Mouse (Mus musculus) lung, postnatal 0 days (tissue): ENCODE data around the gene Pam. TPM values are rescaled to one million over a fixed set of nuclear protein-coding genes. Genes with fewer than 3 reads are reported as not detected.

Experiments used
- ATAC-seq: fragments of 200-750 bp; cut with Nextera tagmentation; 2 replicates; pipeline ENCODE4 v1.8.0; 2017; ENCODE audit warnings: moderate library complexity
- DNase-seq: peaks from one replicate; pipeline ENCODE4 v3.0.0-alpha.2; 2016; ENCODE audit warnings: low spot score
- H3K27ac ChIP-seq: fragments of 300-500 bp; sonication (generic); 2 replicates; pipeline ENCODE4 v1.5.1; 2014; ENCODE audit warnings: antibody characterized with exemption, mild to moderate bottlenecking, low read length, mixed read lengths
- H3K27me3 ChIP-seq: fragments of 300-500 bp; sonication (generic); replicated peaks from 2 replicates; pipeline ENCODE4 v1.6.1; 2014; ENCODE audit warnings: low read length, mixed read lengths; ENCODE audit not compliant: insufficient read depth
- H3K36me3 ChIP-seq: fragments of 300-500 bp; sonication (generic); 2 replicates; pipeline ENCODE4 v1.6.1; 2014; ENCODE audit warnings: low read length, mixed read lengths; ENCODE audit not compliant: insufficient read depth
- H3K4me1 ChIP-seq: fragments of 300-500 bp; sonication (generic); 2 replicates; pipeline ENCODE4 v1.6.1; 2014; ENCODE audit warnings: antibody characterized with exemption, low read depth, low read length, mixed read lengths; ENCODE audit not compliant: insufficient read depth
- H3K4me2 ChIP-seq: fragments of 300-500 bp; sonication (generic); replicated peaks from 2 replicates; pipeline ENCODE4 v1.6.1; 2014; ENCODE audit warnings: low read depth, mild to moderate bottlenecking, low read length, moderate library complexity, mixed read lengths
- H3K4me3 ChIP-seq: fragments of 300-500 bp; sonication (generic); 2 replicates; pipeline ENCODE4 v1.5.1; 2014; ENCODE audit warnings: low read depth, low read length
- H3K9ac ChIP-seq: fragments of 300-500 bp; sonication (generic); replicated peaks from 2 replicates; pipeline ENCODE4 v1.6.1; 2014; ENCODE audit warnings: low read depth, mild to moderate bottlenecking
- H3K9me3 ChIP-seq: fragments of 300-500 bp; sonication (generic); 2 replicates; pipeline ENCODE4 v1.6.1; 2016; ENCODE audit warnings: low read length, mixed read lengths
- CTCF ChIP-seq: IDR thresholded peaks from 2 replicates; pipeline ENCODE4 v1.5.1; 2016; ENCODE audit warnings: antibody characterized with exemption, mild to moderate bottlenecking
- EP300 ChIP-seq: IDR thresholded peaks from 2 replicates; pipeline ENCODE4 v1.6.1; 2016; ENCODE audit warnings: antibody characterized with exemption, mild to moderate bottlenecking, control low read depth
- WGBS: fragments of 180-500 bp; shearing (Covaris S2); extraction: QIAGEN DNeasy Blood & Tissue Kit; methylation state at CpG from one replicate; pipeline ENCODE4 v1.1.7; 2014; 5-methylcytosine and 5-hydroxymethylcytosine counted together
- polyA plus RNA-seq: library from polyadenylated mRNA; unstranded; fragments of >200 nt; fragmentation: Nextera tagmentation; extraction: Ambion mirVana; gene quantifications from 2 replicates; pipeline ENCODE4 v1.2.1, GENCODE M21; 2015

Gene Pam
- polyA plus RNA-seq, 1 experiment from 2014 or later, result 90.3 TPM

DNA sequence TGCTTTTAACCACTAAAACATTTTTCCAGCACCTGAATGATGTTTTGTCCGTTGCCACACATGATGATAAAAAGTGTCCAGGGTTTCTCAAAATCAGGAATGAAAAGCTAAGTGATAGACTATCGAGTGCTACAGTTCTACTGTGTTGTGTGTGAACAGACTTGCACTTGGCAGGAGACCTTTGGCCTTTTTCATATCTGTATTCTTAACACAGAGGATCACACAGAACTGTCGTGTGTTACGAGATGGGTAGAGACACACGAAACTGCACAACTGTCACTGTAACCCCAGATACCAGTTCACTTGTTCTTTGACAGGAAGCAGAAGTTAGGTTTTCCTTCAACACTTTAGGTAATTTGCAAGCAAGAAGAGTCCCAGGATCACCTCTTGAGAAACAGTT lies 232.7 kb downstream of the Pam start:
- WGBS, result 72% methylated on average over 5 of the region's 5 CpGs
- no peaks in the 10 kb centered on the region for H3K9me3 ChIP-seq
- H3K27ac ChIP-seq, result no peak overlapping the region

DNA sequence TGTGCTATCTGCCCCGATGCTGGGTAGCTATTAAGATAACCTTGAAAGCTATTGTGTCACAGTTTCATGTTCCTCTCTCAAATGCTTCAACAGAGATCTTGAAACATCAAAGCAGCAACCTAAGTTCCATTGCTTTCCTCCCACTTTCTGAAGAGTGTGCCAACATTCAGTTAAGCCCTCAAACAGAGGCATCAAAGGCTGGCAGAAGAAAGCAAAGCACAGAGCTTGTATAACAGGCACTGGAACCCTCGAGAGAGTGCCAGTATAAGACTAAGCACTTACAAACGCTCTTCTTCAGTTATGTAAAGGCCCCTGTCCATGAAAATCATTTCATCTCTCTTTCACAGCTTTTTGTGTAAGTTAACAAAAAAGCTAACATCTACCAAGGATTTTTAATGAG lies 241.2 kb downstream of the Pam start:
- 39% methylated on average over 3 of the region's 3 CpGs for WGBS
- ATAC-seq (no peak), DNase-seq (no peak)
- Histone ChIP-seq H3K9me3 (no peaks in the 10 kb centered on the region), H3K4me3 (no peak overlapping the region), H3K36me3 (no peaks in the 10 kb centered on the region), H3K4me2 (no peak overlapping the region), H3K27me3 (no peaks in the 10 kb centered on the region), H3K9ac (no peak overlapping the region), H3K4me1 (no peaks in the 10 kb centered on the region), H3K27ac (no peak overlapping the region)
- TF ChIP-seq EP300 (no peak), CTCF (no peak)

More for the DNA sequence above, 232.7 kb downstream of the Pam start:
- no peak for TF ChIP-seq EP300
- no peak for TF ChIP-seq CTCF
- ATAC-seq (no peak), DNase-seq (no peak)
- H3K4me1 ChIP-seq, result no peaks in the 10 kb centered on the region
- no peak overlapping the region for H3K4me3 ChIP-seq
- H3K36me3 ChIP-seq, result no peaks in the 10 kb centered on the region
- no peak overlapping the region for H3K9ac ChIP-seq
- no peaks in the 10 kb centered on the region for H3K27me3 ChIP-seq
- no peak overlapping the region for H3K4me2 ChIP-seq

DNA sequence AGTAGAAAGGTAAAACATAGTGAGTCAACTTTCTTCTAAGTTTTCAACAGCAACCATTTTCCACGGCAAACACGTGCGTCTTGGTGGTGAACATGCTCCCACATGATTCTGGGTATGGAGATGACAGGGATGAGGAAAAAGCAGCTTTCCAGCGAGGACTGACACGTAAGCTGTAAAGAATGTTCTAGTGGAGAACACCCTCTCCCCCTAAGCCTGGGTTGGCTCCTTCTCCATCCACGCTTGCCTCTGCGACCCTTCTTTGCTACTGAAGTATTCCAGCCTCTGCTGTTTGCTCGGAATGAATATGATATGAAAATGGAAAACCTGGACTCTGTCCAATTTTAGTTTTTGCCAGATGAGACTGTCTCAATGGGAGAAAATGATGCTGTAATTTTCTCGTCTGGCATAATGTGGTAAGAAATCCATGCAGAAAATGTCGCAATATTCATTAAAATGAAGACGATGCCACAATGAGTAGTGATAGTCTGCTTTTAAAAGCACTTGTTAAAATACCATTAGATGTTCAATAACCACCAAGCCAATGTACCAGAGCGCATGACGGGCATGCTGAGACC lies 243.8 kb downstream of the Pam start:
- 79% methylated on average over 13 of the region's 13 CpGs for WGBS
- TF ChIP-seq CTCF (no peak), EP300 (no peak)
- no peak for ATAC-seq

DNA sequence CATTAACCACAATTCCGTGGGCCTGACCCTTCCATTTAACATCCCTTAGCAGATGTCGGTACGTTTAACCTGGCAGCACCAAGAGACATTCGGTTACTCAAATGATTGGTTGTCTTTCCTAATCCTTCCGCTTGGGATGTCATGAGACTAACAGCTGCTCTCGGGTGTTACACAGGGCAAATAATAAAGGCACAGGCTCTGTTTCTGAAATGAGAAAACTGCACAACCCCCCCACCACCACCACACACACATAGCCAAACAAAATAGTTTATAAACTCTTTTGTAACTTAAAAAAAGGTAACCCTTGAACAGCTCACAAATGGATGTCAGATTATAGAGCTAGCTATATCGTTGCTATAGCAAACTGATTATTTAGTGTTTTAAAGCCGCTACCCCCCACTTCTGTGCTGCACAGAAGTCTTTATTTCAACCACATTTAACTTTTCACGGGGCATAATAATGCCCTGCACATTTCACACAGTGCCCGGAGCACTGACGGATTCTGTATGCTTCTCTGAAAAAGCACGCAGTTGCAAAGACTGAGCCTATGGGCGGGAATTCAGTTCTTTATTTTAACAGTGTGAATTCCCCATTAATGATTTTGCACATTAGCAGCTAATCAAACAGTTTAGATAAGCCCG lies 246.7 kb downstream of the Pam start:
- Histone ChIP-seq H3K9me3 (no peaks in the 10 kb centered on the region), H3K27me3 (no peaks in the 10 kb centered on the region), H3K4me1 (no peaks in the 10 kb centered on the region), H3K4me2 (no peak overlapping the region), H3K36me3 (no peaks in the 10 kb centered on the region), H3K9ac (no peak overlapping the region), H3K4me3 (no peak overlapping the region), H3K27ac (no peak overlapping the region)
- TF ChIP-seq EP300 (no peak), CTCF (no peak)
- DNase-seq (no peak), ATAC-seq (no peak)
- 66% methylated on average over 14 of the region's 14 CpGs for WGBS

More for the DNA sequence above, 243.8 kb downstream of the Pam start:
- Histone ChIP-seq H3K4me3 (no peak overlapping the region), H3K9ac (no peak overlapping the region), H3K27me3 (no peaks in the 10 kb centered on the region), H3K4me2 (no peak overlapping the region), H3K27ac (no peak overlapping the region), H3K9me3 (no peaks in the 10 kb centered on the region), H3K4me1 (no peaks in the 10 kb centered on the region), H3K36me3 (no peaks in the 10 kb centered on the region)
- no peak for DNase-seq

DNA sequence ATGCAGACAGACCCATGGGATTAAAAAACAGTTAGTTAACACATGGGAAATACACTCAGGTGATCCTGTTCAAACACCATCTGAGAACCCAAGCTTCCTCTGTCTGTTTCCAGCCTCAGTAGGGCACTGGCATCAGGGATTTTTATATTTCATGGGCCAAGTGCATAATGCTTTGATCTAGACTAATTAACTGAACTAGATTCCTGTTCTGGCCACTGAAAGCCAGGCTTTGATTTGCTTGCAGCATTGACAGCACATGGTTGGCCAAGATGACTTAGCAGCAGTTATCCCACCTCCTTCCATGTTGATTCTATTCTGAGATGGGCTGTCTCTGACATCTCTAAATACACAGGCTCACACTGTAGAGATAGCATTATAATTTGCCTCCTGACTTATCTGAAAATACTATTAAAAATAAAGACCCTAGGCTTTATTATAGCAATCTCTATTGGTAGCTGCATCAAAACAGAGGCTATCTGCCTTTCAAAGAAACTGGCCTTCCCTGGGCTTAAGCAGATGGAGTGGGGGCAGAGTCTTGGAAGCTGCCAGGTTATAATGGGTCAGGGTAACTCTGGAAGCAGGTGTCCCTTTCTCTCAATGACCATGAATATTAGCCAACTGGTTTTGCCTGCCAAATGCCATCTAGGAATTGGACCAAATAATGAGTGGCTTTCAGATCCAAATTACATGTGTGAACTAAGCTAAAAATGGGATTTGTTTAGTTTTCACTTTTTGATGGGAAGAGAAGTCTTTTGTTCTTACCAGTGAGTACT lies 252.0 kb downstream of the Pam start:
- no peak for ATAC-seq
- no peaks in the 10 kb centered on the region for H3K9me3 ChIP-seq
- no peak overlapping the region for H3K4me3 ChIP-seq
- no peaks in the 10 kb centered on the region for H3K4me1 ChIP-seq
- H3K27me3 ChIP-seq, result no peaks in the 10 kb centered on the region
- no peak overlapping the region for H3K4me2 ChIP-seq
- H3K9ac ChIP-seq, result no peak overlapping the region
- TF ChIP-seq CTCF (no peak), EP300 (no peak)
- H3K36me3 ChIP-seq, result no peaks in the 10 kb centered on the region
- DNase-seq, result no peak
- no peak overlapping the region for H3K27ac ChIP-seq

DNA sequence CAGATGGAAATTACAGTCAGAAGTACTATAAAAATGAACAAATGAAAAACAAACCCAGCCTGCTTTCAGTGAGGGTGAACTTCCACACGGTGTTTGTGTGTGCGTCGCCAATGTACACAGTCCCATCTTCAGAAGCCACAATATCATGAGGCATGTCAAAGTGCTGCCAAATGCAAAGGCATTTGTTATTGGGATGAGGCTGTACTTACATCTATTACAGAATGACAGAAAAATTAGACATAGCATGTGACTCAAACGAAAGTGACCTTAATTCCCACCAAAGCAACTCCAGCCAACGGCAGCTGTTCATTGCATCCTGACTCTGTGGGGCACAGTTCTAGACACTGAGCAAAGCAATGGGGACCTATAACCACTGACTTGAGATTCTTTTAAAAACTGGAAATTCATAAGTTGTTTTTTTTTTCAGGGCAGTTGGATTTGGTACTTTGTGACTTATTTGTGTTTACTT lies 261.1 kb downstream of the Pam start:
- no peak for TF ChIP-seq EP300
- no peak for TF ChIP-seq CTCF
- Histone ChIP-seq H3K27ac (no peak overlapping the region), H3K9ac (no peak overlapping the region), H3K27me3 (no peaks in the 10 kb centered on the region), H3K9me3 (no peaks in the 10 kb centered on the region), H3K36me3 (0 out of 2 replicates have a peak, but pooled peaks cover 5% of the 10 kb centered on the region), H3K4me2 (no peak overlapping the region), H3K4me3 (no peak overlapping the region), H3K4me1 (no peaks in the 10 kb centered on the region)
- no peak for ATAC-seq
- peak; percentile 16 for DNase-seq
- 59% methylated on average over 5 of the region's 5 CpGs for WGBS
